Mouse (Mus musculus) heart, postnatal 0 days (tissue): Measurements from ENCODE around the gene Gm609.

Experiments used
- CTCF ChIP-seq: IDR thresholded peaks from 2 replicates; pipeline ENCODE4 v1.5.1; 2016; ENCODE audit warnings: antibody characterized with exemption, control low read depth, low read depth
- EP300 ChIP-seq: IDR thresholded peaks from 2 replicates; pipeline ENCODE4 v1.6.1; 2016; ENCODE audit warnings: antibody characterized with exemption, low read depth

DNA sequence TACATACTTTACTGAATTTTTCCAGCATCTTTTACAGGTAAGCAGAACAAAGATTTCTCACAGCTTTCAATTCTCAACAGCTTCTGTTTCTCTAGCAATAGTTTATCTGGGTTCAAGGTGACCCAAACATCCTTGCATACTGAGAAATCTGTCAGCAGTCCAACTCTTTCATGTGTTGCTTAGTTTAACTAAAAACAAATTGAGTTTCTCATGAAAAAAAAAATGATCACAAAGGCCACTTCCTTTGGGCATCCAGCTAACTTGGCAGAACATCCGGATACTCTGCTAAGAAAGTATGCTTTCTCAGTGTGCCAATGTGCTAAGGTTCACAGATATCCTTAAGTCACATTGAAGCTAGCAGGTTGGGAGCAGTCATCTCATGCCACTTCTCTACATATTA lies 2.6 kb upstream of the Gm609 start:
- TF ChIP-seq CTCF = no peak
- TF ChIP-seq EP300 = no peak
